Mouse (Mus musculus): ENCODE measurements at regions not wholly inside any gene's neighbourhood (a gene's known extent, or its start where the extent isn't known, plus 50 kb on each side); places are given as distances from the start of the nearest gene placed in this dataset.
"Not testable (repeated sequence)": the region's sequence is repeated elsewhere in the genome, so short reads cannot be mapped to it uniquely, and the experiment has no call there.

DNA sequence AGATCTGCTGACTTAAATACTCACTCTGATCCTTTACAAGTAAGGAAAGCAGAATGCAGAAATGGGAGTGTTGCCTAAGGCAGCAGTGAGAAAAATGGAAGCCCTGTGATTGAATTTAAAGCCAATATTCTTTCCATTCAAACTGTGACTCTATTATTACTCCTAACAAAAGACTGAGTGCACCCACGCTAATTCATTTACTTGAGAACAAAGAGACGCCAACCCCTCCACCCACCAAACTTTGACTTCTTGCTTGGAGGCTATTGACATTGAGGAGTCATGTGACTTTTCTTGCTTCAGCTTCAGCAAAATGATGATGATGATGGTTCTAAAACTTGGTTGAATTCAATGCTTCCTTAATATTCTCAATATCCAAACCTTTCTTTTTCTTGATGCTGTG is 245.6 kb downstream of the Enc1 start:
- DNase-seq (ENCODE audit: low read depth) = no peak

DNA sequence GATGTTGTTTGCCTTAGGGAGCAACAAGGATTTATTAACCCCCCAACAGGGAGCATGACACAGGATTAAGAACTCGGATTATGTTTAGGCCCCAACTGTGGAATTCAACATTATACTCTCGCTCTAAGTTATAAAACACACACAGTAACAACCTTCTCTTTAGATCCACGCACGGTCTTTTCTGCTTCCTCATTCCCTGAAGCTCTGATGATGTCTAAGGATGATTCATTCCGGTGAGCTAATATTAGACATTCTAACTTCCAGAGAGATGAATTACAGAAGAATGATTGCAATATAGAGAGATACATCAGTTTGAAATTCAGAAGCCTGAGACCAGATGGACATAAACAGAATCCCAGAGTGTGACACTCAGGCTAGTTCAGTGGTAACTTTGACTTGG is 245.0 kb downstream of the Enc1 start:
- DNase-seq (ENCODE audit: low read depth) = no peak

DNA sequence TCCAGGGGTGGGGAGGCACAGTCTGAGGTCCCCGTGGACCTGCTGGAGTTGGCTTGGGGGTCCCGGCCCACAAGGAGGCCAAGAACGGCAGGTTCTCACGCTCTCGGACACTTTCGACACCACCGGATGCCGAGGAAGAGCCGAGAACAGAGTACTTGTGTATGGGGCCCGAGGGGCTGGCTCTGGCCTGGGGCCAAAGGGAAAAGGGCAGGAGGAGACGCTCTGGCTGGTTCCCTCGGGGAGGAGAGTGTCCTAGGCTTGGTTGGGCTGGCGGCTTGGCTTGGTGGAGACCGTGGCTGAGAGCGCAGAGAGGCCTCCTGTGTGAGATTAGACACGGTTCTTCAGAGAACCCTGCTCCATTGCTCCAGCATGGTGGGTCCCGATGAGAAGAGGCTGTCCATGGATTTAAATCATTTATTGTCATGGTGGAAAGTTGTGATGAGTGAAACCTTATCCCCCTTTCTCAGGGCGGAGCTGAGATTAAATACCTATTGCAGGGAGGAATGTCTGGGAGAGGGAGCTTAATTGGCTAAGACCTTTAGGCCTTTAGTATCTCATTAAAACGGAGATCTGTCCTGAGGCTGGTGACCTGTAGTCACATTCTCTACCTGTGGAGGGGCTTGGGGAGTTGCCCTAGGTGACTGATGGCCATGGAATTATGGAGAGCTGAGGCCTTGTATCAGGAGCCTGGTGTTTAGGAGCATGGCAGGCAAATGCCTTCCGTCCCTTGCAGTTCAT is 244.1 kb downstream of the Enc1 start:
- DNase-seq (ENCODE audit: low read depth) = no peak

DNA sequence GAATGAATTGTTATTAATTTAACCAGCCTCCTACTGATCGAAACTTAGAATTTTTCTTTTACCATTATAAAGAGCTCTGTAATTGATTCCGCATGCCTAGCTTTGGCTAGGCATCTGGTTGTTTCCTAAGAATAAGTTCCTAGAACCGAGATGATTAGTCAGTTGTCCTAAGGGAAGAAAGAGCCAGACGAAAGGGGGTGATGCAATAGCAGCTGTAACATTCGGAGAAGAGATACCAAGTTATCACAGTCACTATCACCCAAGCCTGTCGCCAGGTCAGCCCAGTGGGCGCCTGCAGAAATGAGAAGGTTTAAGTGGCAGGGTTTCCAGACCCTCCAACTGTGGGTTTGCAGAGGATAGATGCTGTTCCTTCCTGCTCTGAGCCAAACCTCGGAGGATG is 242.8 kb downstream of the Enc1 start:
- no peak for DNase-seq (ENCODE audit: low read depth)

DNA sequence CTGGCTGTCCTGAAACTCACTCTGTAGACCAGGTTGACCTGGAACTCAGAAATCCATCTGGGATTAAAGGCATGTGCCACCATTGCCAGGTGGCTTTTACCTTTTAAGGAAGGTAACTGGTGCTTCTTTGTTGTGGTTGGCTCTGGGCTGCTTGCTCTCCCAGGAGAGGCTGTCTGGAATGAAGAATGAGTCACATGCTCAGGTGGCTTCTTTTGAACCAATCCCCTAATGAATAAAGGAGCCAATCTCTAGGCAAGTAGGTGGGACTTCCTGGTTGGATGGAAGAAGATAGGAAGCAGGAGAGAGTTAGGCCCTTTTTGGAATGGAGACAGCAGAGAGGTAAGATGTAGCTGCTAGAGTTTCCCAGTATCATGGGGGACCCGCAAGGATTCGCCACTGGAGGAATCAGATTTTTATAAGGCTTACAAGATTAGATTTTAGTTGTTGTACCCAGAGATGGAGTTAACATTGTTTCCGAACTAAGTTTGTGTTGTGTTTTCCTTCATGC is 241.6 kb downstream of the Enc1 start:
- no peak for DNase-seq (ENCODE audit: low read depth)

DNA sequence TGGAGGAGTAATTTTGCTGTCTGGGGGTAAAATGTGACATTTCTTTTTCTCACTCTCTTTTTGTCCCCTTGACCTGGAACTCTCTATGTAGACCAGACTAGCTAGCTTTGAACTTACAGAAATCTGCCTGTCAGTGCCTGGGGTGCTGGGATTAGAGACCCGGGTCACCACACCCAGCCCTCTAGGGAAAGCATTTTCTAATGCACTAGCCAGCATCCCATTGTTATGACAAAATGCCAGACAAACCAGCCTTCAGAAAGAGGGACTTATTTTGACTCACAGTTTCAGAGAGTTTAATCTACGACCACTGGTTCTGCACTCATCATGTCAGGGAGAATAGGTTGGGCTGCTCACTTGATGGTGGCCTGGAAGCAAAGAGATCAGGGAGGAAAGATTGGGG is 240.4 kb downstream of the Enc1 start:
- no peak for DNase-seq (ENCODE audit: low read depth)

DNA sequence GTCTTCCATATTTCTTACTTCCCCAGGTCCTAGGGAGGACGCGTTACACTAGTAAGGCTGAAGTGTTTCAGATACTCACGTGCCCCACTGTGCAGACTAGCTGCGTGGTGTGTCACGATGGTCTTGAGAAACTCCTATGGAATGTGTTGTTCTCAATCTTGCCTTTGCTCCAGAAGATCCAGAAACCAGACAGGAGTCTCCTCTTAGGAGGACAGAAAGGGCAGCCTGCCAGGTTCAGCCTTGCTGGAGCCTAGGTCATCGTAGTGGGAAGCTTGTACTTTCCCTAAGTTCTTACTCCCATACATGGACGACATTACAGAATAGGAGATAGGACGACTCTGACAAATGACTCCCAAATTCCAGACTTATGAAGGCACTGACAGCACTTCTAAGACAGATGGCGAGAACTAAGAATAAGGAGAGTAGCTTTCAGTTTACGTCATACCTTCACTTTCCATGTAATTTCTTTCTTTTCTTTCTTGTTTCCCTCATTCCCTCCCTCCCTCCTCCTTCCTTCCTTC is 238.2 kb downstream of the Enc1 start:
- DNase-seq (ENCODE audit: low read depth) = no peak

DNA sequence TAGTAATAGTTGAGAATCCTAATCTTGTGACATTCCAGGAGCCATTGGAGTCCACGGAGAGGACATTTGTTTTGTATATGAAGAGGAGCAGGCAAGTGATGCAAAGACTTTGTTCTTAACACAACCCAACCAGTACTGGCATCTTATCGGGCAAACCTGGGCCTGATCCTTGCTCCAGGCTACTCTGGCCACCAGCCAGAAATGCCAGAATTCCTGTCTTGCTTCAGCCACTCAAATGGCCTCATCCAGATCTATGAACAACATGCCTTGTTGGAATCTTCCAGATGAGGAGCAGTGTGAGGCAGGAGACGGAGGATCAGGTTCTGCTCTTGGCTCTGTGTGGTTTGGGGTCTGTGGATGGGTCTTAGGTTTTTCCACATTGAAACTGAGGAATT is 233.1 kb downstream of the Enc1 start:
- DNase-seq (ENCODE audit: low read depth) = no peak

DNA sequence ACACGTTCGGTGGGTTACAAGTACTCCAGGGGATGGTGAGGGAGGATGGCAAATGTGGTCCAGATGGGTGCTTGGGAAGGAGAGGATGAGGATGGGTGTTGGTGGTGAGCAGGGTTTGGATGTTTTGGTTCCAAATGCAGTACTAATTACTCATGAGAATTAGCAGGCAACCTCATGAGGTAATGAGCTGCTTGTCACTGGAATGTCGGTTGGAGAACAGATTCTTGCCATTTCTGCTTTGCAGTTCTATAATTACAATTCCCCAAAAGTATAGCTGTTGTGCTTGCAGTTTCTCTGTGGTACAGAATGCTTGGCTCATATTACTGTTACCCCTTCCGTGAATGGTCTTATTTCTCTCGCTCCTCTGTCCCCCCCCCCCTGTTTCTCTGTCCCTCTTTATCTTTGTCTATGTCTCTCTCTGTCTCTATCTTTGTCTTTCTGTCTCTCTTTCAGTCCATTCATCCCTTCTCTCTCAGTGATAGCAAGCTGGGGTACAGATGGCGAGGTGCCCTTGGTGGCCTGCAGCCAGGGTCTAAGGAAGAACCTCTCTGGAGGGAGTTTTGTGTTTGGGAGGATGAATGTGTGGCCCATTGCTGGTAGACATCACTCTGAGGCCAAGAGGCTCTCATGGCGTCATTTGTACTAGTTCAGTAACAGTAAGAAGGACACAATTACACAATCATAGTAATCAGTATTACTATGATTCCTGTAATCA is 232.5 kb downstream of the Enc1 start:
- DNase-seq (ENCODE audit: low read depth) = no peak

DNA sequence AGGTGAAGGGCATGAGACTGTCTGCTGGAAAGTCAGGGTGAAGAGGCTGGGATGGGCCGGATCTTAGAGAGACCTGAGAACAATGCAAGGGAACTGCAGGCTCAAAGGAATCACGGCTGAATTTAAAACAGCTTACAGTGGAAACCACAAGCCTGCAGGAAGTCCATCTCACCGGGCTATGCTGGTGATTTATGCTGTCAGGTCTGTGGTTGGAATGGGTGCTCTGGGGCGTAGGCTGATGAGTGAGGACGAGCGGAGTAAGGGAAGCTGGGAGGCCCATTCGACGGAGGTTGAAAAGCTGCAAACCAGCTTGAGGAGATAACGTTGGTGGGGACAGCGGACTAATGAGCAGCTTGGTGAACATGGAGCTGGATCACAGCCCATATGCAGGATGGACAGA is 229.1 kb downstream of the Enc1 start:
- DNase-seq (ENCODE audit: low read depth) = peak; percentile 40

DNA sequence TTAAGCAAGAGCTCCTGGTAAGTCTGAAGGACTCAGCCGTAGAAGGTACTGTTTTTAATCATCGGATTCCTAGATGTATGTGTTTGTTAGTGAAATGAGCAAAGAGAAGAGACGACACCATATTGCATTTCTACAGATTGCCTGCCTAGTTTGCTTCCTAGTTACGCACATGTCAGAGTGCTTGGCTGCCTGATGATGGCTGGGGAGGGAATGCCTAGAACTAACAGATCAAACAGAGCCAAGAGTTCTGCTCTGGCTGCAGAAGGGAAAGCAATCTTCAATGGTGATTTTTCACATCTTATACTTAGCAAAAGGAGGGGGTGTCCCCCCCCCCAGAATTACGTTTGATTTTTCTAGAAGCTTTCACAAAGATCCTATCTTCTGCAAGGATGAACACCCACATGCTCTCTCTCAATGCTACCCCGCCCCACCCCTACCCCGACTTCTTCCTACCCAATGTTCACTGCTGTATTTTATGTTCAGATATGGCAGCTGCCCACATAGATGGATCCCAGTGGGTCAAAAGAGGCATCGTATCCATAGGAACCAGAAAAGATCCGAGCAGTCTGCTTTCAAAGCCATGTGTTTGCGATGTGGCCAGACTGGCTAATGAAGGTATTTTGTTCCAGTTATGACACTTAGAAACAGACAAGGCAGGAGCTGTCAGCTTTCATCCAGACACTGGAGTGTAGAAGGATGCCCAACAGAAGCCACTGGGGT is 228.1 kb downstream of the Enc1 start:
- DNase-seq (ENCODE audit: low read depth) = no peak

DNA sequence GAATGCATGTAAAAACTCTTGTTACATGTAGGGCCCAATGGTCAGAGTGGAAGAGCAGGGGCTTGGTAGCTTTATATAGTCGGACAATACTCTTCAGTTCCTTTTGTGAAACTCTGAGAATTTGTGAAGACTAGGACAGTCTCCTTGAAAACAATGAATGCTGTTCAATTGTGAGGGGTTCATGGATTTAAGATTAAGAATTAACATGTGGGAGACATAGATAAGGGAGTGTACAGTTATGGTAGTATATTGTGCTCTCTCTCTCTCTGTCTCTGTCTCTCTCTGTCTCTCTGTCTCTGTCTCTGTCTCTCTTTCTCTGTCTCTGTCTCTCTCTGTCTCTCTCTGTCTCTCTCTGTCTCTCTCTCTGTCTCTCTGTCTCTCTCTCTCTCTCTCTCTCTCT is 225.7 kb downstream of the Enc1 start:
- not testable (repeated sequence) for DNase-seq (ENCODE audit: low read depth)

DNA sequence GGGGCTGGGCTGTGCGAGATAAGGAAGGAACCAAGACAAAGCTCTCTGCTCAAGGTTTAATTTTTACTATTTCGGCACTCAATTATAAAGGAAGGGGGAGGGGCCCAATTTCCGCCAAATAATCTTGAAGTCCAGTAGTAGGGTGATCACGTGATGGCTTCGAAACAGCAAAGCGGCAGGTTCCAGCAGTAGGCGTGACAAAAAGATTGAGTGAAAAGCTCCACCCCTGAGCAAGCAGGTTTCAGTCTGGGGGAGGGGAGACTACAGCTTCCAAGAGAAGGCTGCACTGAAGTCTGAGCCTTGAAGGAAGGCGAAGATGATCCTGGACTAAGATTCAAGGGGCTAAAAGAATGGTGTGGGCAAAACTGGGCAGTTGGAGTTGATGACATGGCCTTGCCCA is 222.9 kb downstream of the Enc1 start:
- no peak for DNase-seq (ENCODE audit: low read depth)

DNA sequence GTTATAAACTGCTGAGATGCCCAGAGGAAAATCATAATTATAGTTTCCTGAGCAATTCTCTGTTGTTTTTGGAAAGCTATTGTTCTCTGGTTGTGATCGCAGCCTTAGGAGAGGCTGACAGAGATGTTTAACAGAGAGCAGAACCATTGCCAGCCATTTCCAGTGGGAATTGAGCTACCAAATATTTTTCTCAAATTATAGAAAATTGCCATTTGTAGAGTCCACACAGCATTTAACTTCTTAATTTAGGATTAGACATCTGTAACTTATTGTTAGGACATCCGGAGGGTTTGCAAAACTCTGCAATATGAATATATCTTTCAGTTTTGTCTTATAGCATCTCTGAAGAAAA is 222.0 kb downstream of the Enc1 start:
- no peak for DNase-seq (ENCODE audit: low read depth)

DNA sequence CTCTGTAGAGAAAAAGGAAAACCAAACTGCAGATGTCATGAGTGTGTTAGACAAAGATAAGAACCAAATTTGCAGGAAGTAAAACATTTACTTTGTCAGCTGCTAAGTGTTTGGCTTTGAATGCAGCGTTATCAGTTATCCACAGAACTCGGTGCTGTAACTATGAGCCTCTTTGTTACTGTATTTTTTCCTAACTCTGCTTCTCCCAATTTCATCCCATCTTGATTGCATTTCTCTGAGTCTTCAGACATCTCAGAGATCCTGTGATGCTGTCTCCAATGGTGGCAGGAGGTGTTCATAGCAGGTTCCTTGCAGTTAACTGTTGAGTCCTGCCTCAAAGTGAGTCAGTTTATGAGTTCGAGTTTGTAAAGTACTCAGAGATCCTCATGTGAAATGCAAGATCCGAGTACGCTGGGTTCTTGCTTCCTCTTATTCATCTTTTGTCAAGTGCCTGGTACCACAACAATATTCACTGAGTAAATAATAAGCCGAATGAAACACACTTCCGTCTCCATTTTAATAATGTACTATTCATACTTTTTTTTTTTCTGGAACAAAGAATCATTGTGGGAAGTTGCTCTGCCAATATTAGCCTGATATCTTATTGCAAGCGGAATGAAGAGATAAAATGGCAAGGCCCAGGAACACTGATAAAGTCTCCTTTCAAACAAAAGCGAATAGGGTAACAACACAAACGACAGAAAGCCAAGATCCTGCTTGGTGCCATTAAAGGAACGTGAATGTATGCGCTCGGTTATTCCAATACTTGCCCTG is 221.4 kb downstream of the Enc1 start:
- no peak for DNase-seq (ENCODE audit: low read depth)

DNA sequence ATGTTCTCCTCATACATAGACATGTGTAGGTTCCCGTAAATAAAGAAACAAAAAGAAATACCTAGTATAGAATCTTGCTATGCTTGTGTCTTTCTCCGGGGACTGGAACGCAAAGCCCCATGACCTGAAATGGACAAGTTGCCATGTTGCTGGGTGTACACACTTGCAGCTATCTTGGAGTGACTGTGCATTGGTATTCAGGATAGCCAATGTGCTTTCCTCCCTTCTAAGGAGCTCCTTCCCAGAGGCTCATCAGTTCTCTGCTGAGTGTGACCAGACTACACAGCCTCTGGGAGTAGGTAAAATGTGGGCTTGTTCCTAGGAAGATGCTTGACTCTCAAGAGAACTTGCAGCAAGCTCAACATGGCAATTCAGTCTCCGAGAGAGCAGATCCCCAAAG is 220.3 kb downstream of the Enc1 start:
- no peak for DNase-seq (ENCODE audit: low read depth)

DNA sequence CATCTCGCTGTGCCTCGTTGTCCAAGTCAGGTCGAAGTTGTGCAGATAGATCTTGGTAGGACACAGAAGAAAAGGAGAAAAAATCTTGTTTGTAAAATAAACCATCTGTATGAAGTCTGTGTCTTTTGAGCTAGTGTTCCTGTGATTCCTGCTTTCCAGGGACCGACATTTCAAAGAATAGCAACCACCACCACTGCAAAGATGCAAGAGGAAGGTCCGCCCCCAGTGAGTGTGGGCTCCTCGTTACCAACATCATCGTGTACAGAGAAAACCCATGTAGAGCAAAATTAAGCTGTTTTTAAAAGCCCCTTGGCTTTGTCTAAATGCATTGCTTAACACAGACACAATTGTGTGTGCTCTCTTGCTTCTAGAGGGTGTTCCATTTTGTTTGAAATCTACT is 218.2 kb downstream of the Enc1 start:
- DNase-seq (ENCODE audit: low read depth) = no peak

DNA sequence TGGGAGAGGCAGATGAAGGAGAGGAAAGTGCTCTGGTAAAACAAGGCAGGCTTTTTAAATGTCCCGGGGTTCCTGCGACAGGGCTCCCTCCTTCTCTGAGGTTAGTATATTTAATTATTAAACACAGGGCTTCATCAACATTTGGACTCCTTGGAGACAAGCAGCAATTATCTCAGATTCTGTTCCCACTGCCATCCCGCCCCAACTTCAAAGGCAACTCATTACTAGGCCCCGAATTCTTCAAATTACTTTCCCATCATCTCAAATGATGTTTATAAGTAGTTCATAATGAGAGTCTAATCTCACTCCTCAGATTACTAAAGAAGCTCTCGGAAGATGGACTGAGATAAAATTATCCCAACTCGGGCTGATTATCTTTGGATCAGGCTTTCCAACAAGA is 215.1 kb downstream of the Enc1 start:
- DNase-seq (ENCODE audit: low read depth) = no peak

DNA sequence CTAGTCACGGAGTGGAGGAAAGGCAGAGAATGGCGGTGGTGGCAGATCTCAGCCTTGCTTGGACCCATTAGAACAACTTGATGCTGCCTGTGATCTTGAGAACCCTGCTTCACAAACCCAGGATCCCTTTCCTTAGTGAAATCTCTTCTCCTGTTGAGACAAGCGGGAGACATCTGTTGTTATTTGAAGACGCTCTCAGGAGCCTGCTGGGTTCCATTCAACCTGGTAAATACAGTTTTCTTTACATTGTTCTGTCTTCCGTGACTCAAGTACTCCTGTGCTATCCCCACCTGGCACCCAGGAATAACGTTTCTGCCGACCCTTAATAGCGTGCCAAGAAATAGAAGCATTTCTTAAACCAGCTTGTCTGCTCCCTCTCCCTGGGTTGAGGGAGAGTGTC is 213.8 kb downstream of the Enc1 start:
- DNase-seq (ENCODE audit: low read depth) = no peak

DNA sequence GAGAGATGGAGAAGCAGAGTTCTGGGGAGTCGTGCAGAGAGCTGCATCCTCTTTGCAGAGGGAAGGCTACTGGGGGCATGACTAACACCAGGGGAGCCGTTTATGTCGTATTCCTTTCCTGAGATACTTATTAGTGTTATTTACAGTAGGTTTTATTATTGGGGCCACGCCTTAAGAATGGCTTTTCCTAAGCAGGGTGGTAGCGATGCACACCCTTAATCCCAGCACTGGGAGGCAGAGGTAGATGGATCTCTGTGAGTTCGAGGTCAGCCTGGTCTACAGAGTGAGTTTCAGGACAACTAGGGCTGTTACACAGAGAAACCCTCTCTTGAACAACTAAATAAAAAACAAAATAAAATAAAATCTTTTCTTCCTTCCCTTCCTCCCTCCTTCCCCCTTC is 212.6 kb downstream of the Enc1 start:
- no peak for DNase-seq (ENCODE audit: low read depth)

DNA sequence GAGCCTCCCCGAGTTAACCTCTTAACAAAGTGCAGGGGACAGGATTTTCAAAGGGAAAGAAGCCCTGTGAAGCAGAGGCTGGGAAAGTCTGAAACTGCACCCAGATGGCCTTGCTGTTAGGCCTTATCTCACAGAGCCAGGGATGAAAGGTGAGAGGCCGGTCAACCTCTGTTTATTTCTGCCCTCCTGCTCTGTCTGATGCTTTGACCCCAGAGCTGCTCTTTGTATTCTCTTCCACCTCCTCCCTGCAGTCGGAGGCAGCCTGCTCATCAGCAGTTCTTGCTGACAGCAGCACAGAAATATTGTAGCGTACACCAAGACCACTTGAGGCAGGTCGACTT is 212.2 kb downstream of the Enc1 start:
- DNase-seq (ENCODE audit: low read depth) = no peak

DNA sequence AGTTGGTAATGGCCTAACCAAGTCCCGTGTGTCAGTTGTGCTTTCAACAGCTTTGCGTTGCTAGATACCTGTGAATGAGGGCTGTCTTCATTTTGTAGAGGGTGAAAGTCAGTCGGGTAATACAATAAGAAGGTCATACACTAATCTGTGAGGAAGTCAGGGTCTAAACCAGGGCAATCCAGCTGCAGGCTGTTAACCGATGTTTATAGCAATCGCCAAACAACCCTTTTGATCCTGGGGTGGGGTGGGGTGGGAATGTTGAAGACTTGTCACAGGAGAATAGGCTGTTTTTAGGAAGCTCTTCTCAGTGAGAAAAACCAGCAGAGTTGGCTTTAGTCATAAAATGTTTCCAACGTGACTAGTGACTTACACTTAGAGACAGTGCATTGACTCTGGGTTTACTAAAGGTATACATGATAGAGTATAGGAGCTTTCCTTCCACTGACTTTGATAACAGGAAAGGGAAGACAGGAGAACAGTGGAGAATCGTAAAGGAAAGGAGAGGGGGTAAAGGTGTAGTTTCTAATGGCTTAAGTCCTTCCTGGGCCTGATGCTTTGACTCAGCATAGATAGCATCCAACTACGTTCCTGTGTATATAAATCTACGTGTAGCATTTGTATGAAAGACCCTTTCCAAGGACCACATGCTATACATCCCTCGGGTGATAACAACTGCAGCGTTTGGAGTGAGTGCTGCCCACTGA is 211.6 kb downstream of the Enc1 start:
- DNase-seq (ENCODE audit: low read depth) = no peak

Data from naive thymus-derived CD4-positive, alpha-beta T cell, adult 2 months (primary cell).